Mouse (Mus musculus): ENCODE data around the gene Pogz. TPM values are rescaled to one million over a fixed set of nuclear protein-coding genes. Genes with fewer than 3 reads are reported as not detected.

Pogz gene
- polyA plus RNA-seq, 1 experiment from 2014 or later = 5.3 TPM

DNA sequence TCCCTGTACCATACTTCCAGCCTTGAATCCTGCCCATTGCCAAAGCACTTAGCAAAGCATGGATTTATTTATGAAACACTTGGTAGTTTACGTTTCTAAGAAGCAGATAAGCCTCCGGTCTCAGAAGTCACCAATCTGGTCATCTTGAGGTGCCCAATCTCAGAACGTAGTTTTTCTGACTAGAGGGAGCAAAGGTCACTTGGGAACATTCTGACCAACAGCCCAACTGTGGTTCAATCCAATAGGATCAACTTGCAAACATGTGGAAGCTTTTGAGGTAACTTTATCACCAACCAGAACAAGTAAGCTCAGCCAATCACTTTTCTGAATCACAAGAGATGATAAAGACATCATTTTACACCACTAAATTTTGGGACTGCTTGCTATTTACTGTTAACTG, 2.0 kb upstream of the Pogz start:
- Histone ChIP-seq H3K9ac (no peak overlapping the region), H3K36me3 (no peaks in the 10 kb centered on the region), H3K4me2 (no peak overlapping the region), H3K4me1 (peaks cover 37% of the 10 kb centered on the region), H3K4me3 (no peak overlapping the region), H3K27ac (no peak overlapping the region), H3K9me3 (replicated peaks) (no peaks in the 10 kb centered on the region), H3K27me3 (replicated peaks) (no peaks in the 10 kb centered on the region)
- ATAC-seq = no peak
- WGBS (ENCODE audit: insufficient replicate concordance) = 61% methylated on average over 3 of the region's 3 CpGs

DNA sequence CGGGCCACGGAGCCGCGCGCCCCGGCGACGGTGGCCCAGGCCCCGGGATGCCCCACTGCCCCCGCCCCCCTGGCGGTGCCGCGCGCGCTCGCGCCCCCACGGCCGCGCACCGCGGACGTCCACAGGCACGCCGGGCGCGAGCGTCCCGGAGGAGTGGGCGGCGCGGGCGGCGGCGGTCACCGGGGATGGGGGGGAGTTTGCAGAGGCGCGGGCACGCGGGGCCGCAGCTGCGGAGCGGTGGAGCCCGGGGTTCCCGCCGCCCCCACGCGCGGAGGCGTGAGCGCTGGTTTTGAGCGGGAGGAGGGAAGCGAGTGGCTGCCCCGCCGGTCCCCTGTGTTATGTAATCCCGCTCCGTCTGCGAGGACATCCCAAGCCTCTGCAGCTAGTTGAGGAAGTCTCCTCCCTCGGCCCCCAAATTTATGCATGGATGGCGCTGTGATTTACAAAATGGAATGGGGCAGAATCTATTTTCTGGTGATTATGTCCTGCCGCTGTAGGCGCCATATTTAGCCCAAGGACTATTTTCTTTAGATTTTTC, 661 bp downstream of the Pogz start:
- Histone ChIP-seq H3K9ac (peak overlapping the region; percentile 89), H3K27ac (peak overlapping the region; percentile 88), H3K4me1 (peaks cover 29% of the 10 kb centered on the region), H3K36me3 (no peaks in the 10 kb centered on the region), H3K4me2 (peak overlapping the region; percentile 90), H3K9me3 (replicated peaks) (no peaks in the 10 kb centered on the region), H3K4me3 (peak overlapping the region; percentile 86), H3K27me3 (replicated peaks) (no peaks in the 10 kb centered on the region)
- WGBS (ENCODE audit: insufficient replicate concordance) = under 1% methylated on average over 61 of the region's 62 CpGs
- peak; percentile 46 for ATAC-seq

DNA sequence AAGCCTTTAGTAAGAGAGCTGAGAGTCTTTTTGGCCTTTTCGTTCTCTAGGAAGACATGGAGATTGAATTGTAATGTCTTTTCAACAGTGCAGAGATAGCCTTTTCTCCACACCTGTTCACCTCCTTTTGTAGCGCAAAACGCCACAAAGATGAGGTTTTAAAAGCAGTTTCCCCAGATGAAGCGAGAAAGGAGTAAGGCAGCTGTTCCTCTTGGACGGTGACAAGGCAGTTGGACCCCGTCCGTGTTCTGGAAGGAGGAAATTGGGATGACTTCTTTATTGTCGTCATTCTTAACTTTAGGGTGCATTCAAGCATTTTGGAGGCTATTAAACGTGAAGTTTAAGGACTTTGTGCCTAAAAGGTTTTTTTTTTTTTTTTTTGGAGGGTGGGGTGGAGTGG, 1.3 kb downstream of the Pogz start:
- H3K9ac ChIP-seq = peak overlapping the region; percentile 89
- H3K27me3 ChIP-seq (replicated peaks) = no peaks in the 10 kb centered on the region
- ATAC-seq = no peak
- no peaks in the 10 kb centered on the region for H3K9me3 ChIP-seq (replicated peaks)
- peak overlapping the region; percentile 90 for H3K4me2 ChIP-seq
- H3K4me1 ChIP-seq = peaks cover 31% of the 10 kb centered on the region
- 22% methylated on average over 9 of the region's 9 CpGs for WGBS (ENCODE audit: insufficient replicate concordance)
- H3K36me3 ChIP-seq = no peaks in the 10 kb centered on the region
- H3K4me3 ChIP-seq = peak overlapping the region; percentile 86
- H3K27ac ChIP-seq = peak overlapping the region; percentile 88

DNA sequence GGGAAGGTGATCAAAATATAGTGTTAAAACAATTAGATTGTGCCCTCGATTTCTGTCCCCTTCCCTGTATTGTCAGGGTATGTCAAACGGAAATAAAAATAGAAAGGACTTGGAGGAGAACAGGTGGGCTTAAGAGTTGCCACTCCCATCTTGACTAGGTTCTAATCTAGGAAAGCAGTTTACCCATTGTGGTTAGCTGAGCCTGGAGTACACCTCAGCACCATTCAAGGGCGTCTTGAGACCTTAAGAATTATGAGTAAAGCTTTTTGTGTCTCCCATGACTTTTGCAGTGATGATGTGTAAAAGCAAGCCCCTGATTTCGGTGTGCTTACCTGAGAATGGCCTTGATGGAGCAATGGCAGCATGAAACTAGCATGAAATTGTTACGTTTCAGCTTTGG, 1.7 kb downstream of the Pogz start:
- no peak overlapping the region for H3K27ac ChIP-seq
- no peak overlapping the region for H3K9ac ChIP-seq
- WGBS (ENCODE audit: insufficient replicate concordance) = 53% methylated on average over 5 of the region's 5 CpGs

DNA sequence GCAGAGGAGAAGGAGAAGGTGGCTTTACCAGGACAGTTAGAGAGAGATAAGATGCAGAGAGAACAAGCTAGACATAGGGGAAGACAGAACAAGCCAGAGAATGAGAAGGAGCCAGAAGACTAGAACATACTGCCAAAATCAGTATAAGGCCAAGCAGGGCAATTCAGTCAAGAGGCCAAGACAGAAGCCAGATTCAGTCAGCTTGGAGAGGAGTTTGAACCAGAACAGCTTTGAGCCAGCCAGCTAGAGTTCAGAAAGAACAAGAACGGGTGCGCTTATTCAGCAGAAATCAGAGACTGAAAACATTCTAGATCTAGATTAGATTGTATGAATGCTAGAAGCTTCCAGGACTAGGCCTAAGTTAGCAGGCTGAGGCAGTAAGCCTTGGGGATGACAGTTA, 10.0 kb downstream of the Pogz start:
- no peak overlapping the region for H3K4me3 ChIP-seq
- no peaks in the 10 kb centered on the region for H3K9me3 ChIP-seq (replicated peaks)
- H3K36me3 ChIP-seq = no peaks in the 10 kb centered on the region
- H3K4me2 ChIP-seq = no peak overlapping the region
- H3K27me3 ChIP-seq (replicated peaks) = no peaks in the 10 kb centered on the region
- H3K27ac ChIP-seq = no peak overlapping the region
- peaks cover 50% of the 10 kb centered on the region for H3K4me1 ChIP-seq
- ATAC-seq = no peak
- WGBS (ENCODE audit: insufficient replicate concordance) = 79% methylated on average over 2 of the region's 2 CpGs
- H3K9ac ChIP-seq = no peak overlapping the region

More for the DNA sequence above, 1.7 kb downstream of the Pogz start:
- H3K27me3 ChIP-seq (replicated peaks) = no peaks in the 10 kb centered on the region
- H3K9me3 ChIP-seq (replicated peaks) = no peaks in the 10 kb centered on the region
- peak overlapping the region; percentile 90 for H3K4me2 ChIP-seq
- H3K36me3 ChIP-seq = no peaks in the 10 kb centered on the region
- ATAC-seq = no peak
- peaks cover 35% of the 10 kb centered on the region for H3K4me1 ChIP-seq
- peak overlapping the region; percentile 86; the same call in 1 of the 2 replicates for H3K4me3 ChIP-seq

DNA sequence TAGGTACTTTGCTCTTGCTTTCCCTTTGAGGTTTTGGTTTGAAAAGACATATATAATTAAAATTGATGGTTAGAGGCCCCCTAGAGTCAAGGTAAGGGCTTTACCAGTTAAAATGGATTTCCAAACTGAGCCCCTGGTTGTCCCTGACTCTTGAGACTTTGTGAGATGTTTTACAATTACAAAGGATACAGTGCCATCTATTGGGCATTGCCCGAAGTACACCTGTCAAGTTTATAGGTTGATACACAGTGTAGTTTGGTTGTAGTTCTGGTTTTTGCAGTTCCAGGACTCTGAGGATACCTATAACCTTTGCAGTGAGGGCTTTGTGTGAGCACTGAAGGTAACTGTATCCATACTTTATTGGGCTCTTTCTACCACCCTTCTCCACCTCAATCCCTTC, 12.0 kb downstream of the Pogz start:
- Histone ChIP-seq H3K9ac (no peak overlapping the region), H3K4me1 (peaks cover 44% of the 10 kb centered on the region), H3K27ac (no peak overlapping the region), H3K27me3 (replicated peaks) (no peaks in the 10 kb centered on the region), H3K4me2 (no peak overlapping the region), H3K9me3 (replicated peaks) (no peaks in the 10 kb centered on the region), H3K4me3 (no peak overlapping the region), H3K36me3 (peaks cover 10% of the 10 kb centered on the region)
- no peak for ATAC-seq
- 7% methylated on average over 1 of the region's 1 CpGs for whole genome bisulfite sequencing (ENCODE audit: insufficient replicate concordance)

DNA sequence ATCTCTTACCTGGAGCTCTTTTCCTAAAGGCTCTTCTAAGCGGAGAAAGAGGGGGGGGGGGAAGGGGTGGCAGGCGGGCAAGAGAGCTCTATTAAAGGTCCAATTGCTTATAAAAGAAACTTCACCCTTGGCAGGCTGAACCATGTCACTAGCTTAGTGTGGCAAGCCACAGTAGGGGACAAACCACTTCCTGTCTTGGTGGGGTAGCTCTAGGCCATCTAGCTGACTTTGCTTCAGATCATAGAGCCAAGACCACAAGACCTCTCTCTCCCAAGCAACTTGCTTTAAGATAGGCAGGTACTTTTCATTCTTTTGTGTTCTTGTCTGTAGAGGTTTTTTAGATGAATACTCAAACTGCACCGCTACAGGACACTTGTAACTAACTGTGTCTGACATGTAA, 14.4 kb downstream of the Pogz start:
- Histone ChIP-seq H3K4me1 (peaks cover 35% of the 10 kb centered on the region), H3K4me2 (no peak overlapping the region), H3K27ac (no peak overlapping the region), H3K9me3 (replicated peaks) (no peaks in the 10 kb centered on the region), H3K4me3 (no peak overlapping the region), H3K9ac (no peak overlapping the region), H3K27me3 (replicated peaks) (no peaks in the 10 kb centered on the region), H3K36me3 (peaks cover 29% of the 10 kb centered on the region)
- ATAC-seq = no peak
- 50% methylated on average over 2 of the region's 3 CpGs for WGBS (ENCODE audit: insufficient replicate concordance)

DNA sequence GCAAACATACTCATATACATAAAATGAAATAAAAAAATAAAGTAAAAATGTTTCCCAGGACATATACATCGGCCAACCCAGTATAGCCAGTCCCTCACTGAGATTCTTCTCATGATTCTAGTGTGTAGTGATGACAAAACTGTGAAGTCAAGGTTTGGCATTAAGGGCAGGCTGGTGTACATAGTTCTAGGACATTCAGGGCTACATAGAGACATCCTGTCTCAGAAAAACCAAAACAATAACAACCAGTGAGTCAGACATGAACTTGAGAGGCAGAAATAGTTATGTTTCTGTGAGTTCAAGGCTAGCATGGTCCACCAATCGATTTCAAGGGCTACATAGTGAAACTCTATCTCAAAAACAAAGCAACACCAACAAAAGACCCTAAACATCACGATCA, 14.8 kb downstream of the Pogz start:
- no peak overlapping the region for H3K4me3 ChIP-seq
- H3K27ac ChIP-seq = no peak overlapping the region
- no peaks in the 10 kb centered on the region for H3K9me3 ChIP-seq (replicated peaks)
- WGBS (ENCODE audit: insufficient replicate concordance) = 72% methylated on average over 3 of the region's 3 CpGs
- H3K36me3 ChIP-seq = peaks cover 32% of the 10 kb centered on the region
- peaks cover 31% of the 10 kb centered on the region for H3K4me1 ChIP-seq
- no peaks in the 10 kb centered on the region for H3K27me3 ChIP-seq (replicated peaks)
- no peak overlapping the region for H3K9ac ChIP-seq
- ATAC-seq = no peak
- H3K4me2 ChIP-seq = no peak overlapping the region

DNA sequence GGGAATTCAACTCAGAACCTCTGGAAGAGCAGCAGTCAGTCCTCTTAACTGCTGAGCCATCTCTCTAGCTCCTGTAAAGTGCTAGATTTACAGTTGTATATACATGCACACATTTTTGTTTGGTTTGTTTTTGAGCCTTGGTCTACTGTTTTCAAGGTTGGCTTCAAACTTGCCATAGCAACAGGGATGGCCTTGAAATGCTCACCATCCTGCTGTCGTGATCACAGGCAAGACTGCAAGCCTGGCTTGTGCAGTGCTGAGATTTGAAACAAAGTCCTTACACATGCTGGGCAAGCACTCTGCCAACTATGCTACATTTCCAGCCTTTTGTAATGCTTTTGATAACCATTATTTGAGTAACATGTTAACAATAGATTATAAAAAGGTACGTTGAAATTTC, 22.1 kb downstream of the Pogz start:
- no peaks in the 10 kb centered on the region for H3K9me3 ChIP-seq (replicated peaks)
- ATAC-seq = no peak
- 75% methylated on average over 2 of the region's 2 CpGs for WGBS (ENCODE audit: insufficient replicate concordance)
- no peak overlapping the region for H3K4me2 ChIP-seq
- H3K27me3 ChIP-seq (replicated peaks) = no peaks in the 10 kb centered on the region
- no peak overlapping the region for H3K4me3 ChIP-seq
- no peaks in the 10 kb centered on the region for H3K4me1 ChIP-seq
- peaks cover 76% of the 10 kb centered on the region for H3K36me3 ChIP-seq
- no peak overlapping the region for H3K9ac ChIP-seq
- no peak overlapping the region for H3K27ac ChIP-seq

DNA sequence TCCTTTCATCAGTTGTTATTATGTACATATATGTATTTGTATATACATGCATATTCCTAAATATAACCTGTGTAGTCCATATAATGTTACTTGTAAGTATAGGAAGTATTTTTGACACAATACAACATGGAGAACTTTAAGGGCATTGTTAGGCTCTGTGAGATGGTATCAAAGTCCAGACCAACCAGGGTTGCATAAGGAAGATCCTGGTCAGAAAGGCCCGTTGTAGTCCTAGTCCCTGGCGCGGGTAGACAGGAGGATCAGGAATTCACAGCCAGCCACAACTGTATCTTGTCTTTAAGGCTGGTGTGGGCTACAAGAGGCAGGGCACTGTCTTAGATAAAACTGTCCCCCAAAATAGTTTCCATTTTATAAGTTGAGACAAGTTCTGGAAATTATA, 31.6 kb downstream of the Pogz start:
- H3K4me3 ChIP-seq = no peak overlapping the region
- H3K4me2 ChIP-seq = no peak overlapping the region
- H3K4me1 ChIP-seq = no peaks in the 10 kb centered on the region
- no peak overlapping the region for H3K27ac ChIP-seq
- ATAC-seq = no peak
- no peaks in the 10 kb centered on the region for H3K27me3 ChIP-seq (replicated peaks)
- no peaks in the 10 kb centered on the region for H3K9me3 ChIP-seq (replicated peaks)
- WGBS (ENCODE audit: insufficient replicate concordance) = 77% methylated on average over 3 of the region's 3 CpGs
- H3K9ac ChIP-seq = no peak overlapping the region
- H3K36me3 ChIP-seq = peaks cover 86% of the 10 kb centered on the region

DNA sequence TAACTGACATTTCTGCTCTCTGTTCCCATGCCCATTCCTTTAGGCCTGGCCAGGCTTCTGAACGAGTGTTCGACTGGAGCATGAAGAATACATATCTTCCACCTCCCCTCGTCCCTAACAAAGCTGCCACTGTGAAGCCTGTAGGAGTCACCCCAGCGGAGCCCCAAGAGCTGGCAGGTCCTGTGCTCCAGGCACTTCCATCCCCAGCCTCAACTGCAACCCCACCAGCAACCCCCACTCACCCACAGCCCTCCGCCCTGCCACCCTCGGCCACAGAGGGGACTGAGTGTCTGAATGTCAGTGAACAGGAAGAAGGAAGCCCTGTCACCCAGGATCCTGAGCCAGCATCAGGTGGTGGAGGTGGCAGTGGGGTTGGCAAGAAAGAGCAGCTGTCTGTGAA, 41.3 kb downstream of the Pogz start:
- Histone ChIP-seq H3K4me2 (no peak overlapping the region), H3K27me3 (replicated peaks) (no peaks in the 10 kb centered on the region), H3K4me3 (no peak overlapping the region), H3K9me3 (replicated peaks) (no peaks in the 10 kb centered on the region), H3K36me3 (peaks cover 100% of the 10 kb centered on the region), H3K4me1 (no peaks in the 10 kb centered on the region), H3K27ac (no peak overlapping the region), H3K9ac (no peak overlapping the region)
- WGBS (ENCODE audit: insufficient replicate concordance) = 89% methylated on average over 6 of the region's 6 CpGs
- ATAC-seq = no peak

DNA sequence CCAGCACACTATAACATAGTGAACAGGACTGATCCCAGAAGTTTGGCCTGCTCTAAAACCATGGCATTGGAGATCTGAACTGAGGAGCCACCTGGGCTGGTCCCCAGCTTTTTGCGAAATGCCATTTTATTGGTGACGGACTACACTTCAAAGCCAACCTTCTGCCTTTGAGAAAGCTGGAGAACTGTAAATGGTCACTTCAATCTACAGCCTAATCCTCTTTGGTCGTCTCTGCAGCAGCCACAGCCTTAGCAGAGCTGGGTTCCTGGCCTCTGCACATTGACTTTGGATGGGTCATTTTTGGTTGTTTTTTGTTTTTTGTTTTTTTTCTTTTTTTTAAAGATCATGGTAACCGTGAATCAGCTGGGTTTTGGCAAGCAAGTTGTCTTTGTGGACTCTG, 44.5 kb downstream of the Pogz start:
- H3K9ac ChIP-seq = no peak overlapping the region
- H3K4me3 ChIP-seq = no peak overlapping the region
- no peak overlapping the region for H3K4me2 ChIP-seq
- peaks cover 89% of the 10 kb centered on the region for H3K36me3 ChIP-seq
- no peak for ATAC-seq
- peaks cover 18% of the 10 kb centered on the region for H3K4me1 ChIP-seq
- H3K9me3 ChIP-seq (replicated peaks) = no peaks in the 10 kb centered on the region
- no peaks in the 10 kb centered on the region for H3K27me3 ChIP-seq (replicated peaks)
- WGBS (ENCODE audit: insufficient replicate concordance) = 76% methylated on average over 4 of the region's 4 CpGs
- H3K27ac ChIP-seq = no peak overlapping the region

DNA sequence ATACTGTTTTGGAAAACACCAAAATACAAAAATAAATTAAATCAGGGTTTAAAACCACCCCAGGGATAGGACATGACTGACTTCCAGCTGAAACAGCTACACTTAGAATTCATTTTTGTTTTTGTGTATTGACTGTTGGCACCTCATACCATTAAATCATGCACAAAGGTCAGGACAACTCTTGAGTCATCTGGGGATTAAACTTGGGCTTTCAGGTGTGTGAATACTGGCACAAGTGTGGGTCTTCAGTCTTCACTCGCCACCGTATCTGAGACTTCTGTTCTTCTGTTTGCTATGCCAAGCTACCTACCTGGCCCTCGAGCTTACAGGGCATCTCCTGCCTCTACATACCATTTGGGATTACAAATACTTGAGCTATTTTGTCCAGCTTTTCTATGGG, 45.2 kb downstream of the Pogz start:
- H3K9me3 ChIP-seq (replicated peaks) = no peaks in the 10 kb centered on the region
- H3K4me2 ChIP-seq = no peak overlapping the region
- 85% methylated on average over 3 of the region's 3 CpGs for WGBS (ENCODE audit: insufficient replicate concordance)
- H3K27ac ChIP-seq = no peak overlapping the region
- ATAC-seq = no peak
- peaks cover 25% of the 10 kb centered on the region for H3K4me1 ChIP-seq
- no peak overlapping the region for H3K9ac ChIP-seq
- H3K27me3 ChIP-seq (replicated peaks) = no peaks in the 10 kb centered on the region
- peaks cover 82% of the 10 kb centered on the region for H3K36me3 ChIP-seq
- H3K4me3 ChIP-seq = no peak overlapping the region

All from liver, embryonic 12.5 days (tissue).